Mouse (Mus musculus) cerebellum, adult 2 months (tissue): ENCODE measurements at regions not wholly inside any gene's neighbourhood (a gene's known extent, or its start where the extent isn't known, plus 50 kb on each side); places are given as distances from the start of the nearest gene placed in this dataset.

Experiments
- CTCF ChIP-seq: fragments of 200-500 bp; IDR thresholded peaks from 2 replicates; pipeline ENCODE4 v1.5.1; 2011; ENCODE audit warnings: low read depth, mild to moderate bottlenecking, control low read depth, low read length, moderate library complexity, borderline replicate concordance; ENCODE audit not compliant: insufficient read depth
- POLR2A ChIP-seq: fragments of 200-500 bp; IDR thresholded peaks from 2 replicates; pipeline ENCODE4 v1.6.1; 2011; ENCODE audit warnings: low read length, control low read depth, borderline replicate concordance; ENCODE audit not compliant: insufficient read depth

- TF ChIP-seq CTCF (no peak), POLR2A (no peak)
Observed at GRCm38 (mm10) chr1:190383256-190383838, 212.8 kb upstream of the Prox1 start.
